30 mouse cellular contexts compared by ENCODE assay signal in genomic region chr15:11750893-11751292, GRCm38 (mm10).
"Had no signal": no experiment of that assay in that cellular context is flagged by ENCODE, and none has a peak within 500 bp of the region (broad histone marks: within the 10 kb centered on the region; RNA-seq: fewer than 3 reads in every experiment).

No protein-coding gene starts in this region.

- H3K4me3 ChIP-seq: limb, embryonic 10.5 days; limb, embryonic 12.5 days; limb, embryonic 13.5 days; limb, embryonic 15.5 days; liver, embryonic 12.5 days; liver, embryonic 13.5 days; liver, embryonic 15.5 days; lung, embryonic 15.5 days; megakaryocyte, embryonic 14.5 days; midbrain, embryonic 10.5 days; midbrain, embryonic 12.5 days; midbrain, embryonic 13.5 days; midbrain, embryonic 15.5 days; myocyte; neural tube, embryonic 12.5 days had no signal

- H3K27ac ChIP-seq: limb, embryonic 10.5 days; limb, embryonic 12.5 days; limb, embryonic 13.5 days; limb, embryonic 15.5 days; liver, embryonic 12.5 days; liver, embryonic 13.5 days; liver, embryonic 14.5 days; liver, embryonic 15.5 days; lung, embryonic 15.5 days; macrophage; midbrain, embryonic 10.5 days; midbrain, embryonic 12.5 days; midbrain, embryonic 13.5 days; midbrain, embryonic 15.5 days; neural tube, embryonic 12.5 days had no signal

- H3K27me3 ChIP-seq: liver, embryonic 12.5 days; liver, embryonic 13.5 days; liver, embryonic 15.5 days; lung, embryonic 15.5 days; megakaryocyte, embryonic 14.5 days; midbrain, embryonic 12.5 days; midbrain, embryonic 13.5 days; midbrain, embryonic 15.5 days; neural tube, embryonic 12.5 days had no signal

- H3K4me1 ChIP-seq: limb, embryonic 10.5 days; limb, embryonic 12.5 days; limb, embryonic 13.5 days; limb, embryonic 15.5 days; liver, embryonic 12.5 days; liver, embryonic 13.5 days; liver, embryonic 15.5 days; megakaryocyte, embryonic 14.5 days; midbrain, embryonic 10.5 days; midbrain, embryonic 12.5 days; midbrain, embryonic 13.5 days; midbrain, embryonic 15.5 days; neural tube, embryonic 12.5 days had no signal

- H3K4me2 ChIP-seq: limb, embryonic 12.5 days; limb, embryonic 13.5 days; limb, embryonic 15.5 days; liver, embryonic 11.5 days; liver, embryonic 12.5 days; liver, embryonic 13.5 days; liver, embryonic 15.5 days; lung, embryonic 14.5 days; lung, embryonic 15.5 days; midbrain, embryonic 11.5 days; midbrain, embryonic 12.5 days; midbrain, embryonic 13.5 days; midbrain, embryonic 15.5 days; neural tube, embryonic 12.5 days had no signal

- H3K9ac ChIP-seq: limb, embryonic 12.5 days; limb, embryonic 13.5 days; limb, embryonic 15.5 days; liver, embryonic 12.5 days; liver, embryonic 13.5 days; liver, embryonic 14.5 days; liver, embryonic 15.5 days; liver, postnatal 0 days; lung, embryonic 14.5 days; lung, embryonic 15.5 days; midbrain, embryonic 12.5 days; midbrain, embryonic 13.5 days; midbrain, embryonic 15.5 days; neural tube, embryonic 12.5 days had no signal

- DNase-seq: left cerebral cortex, postnatal 4 days; liver; liver, embryonic 13.5 days; liver, postnatal 0 days; lung, adult 18-20 months; lung, adult 2 months; lung, embryonic 14.5 days; lung, postnatal 10 days; lung, postnatal 14 days; lung, postnatal 36 days; lung, postnatal 4 days; midbrain, embryonic 14.5 days had no signal

- H3K9me3 ChIP-seq: limb, embryonic 10.5 days; limb, embryonic 12.5 days; limb, embryonic 13.5 days; limb, embryonic 15.5 days; liver, embryonic 12.5 days; liver, embryonic 13.5 days; liver, embryonic 15.5 days; lung, embryonic 15.5 days; megakaryocyte, embryonic 14.5 days; midbrain, embryonic 10.5 days; midbrain, embryonic 12.5 days; midbrain, embryonic 13.5 days; midbrain, embryonic 15.5 days; neural tube, embryonic 12.5 days had no signal

- H3K36me3 ChIP-seq: limb, embryonic 10.5 days; limb, embryonic 12.5 days; limb, embryonic 13.5 days; limb, embryonic 15.5 days; liver, embryonic 12.5 days; liver, embryonic 13.5 days; liver, embryonic 15.5 days; lung, embryonic 15.5 days; midbrain, embryonic 10.5 days; midbrain, embryonic 12.5 days; midbrain, embryonic 13.5 days; midbrain, embryonic 15.5 days; neural tube, embryonic 12.5 days had no signal
